Mouse (Mus musculus) liver, embryonic 14.5 days (tissue): Measurements from ENCODE around the gene Ncbp3. TPM values are rescaled to one million over a fixed set of nuclear protein-coding genes. Genes with fewer than 3 reads are reported as not detected.

Experiments used
- ATAC-seq: fragments of 200-750 bp; cut with Nextera tagmentation; 2 replicates; pipeline ENCODE4 v1.8.0; 2017; ENCODE audit warnings: moderate number of reproducible peaks, mild to moderate bottlenecking, moderate library complexity; ENCODE audit not compliant: insufficient read depth
- DNase-seq, 3 experiments: peaks; one replicate each; pipeline ENCODE4 v3.0.0-alpha.2; 2012 to 2013; ENCODE audit warnings: low read depth in 3 of 3, low spot score in 3 of 3
- H3K27ac ChIP-seq: fragments of 300-500 bp; sonication (generic); 2 replicates; pipeline ENCODE4 v1.5.1; 2014; ENCODE audit warnings: moderate library complexity, mild to moderate bottlenecking, control low read depth, inconsistent platforms
- H3K27me3 ChIP-seq: fragments of 300-500 bp; sonication (generic); 2 replicates; pipeline ENCODE4 v1.6.1; 2014; ENCODE audit warnings: mild to moderate bottlenecking, low read length, moderate library complexity; ENCODE audit not compliant: control insufficient read depth, insufficient read depth
- H3K36me3 ChIP-seq: fragments of 300-500 bp; sonication (generic); replicated peaks from 2 replicates; pipeline ENCODE4 v1.6.1; 2014; ENCODE audit warnings: low read depth; ENCODE audit not compliant: control insufficient read depth, insufficient read depth
- H3K4me1 ChIP-seq, 2 experiments: fragments of 200-500 bp in 1 of 2; fragments of 300-500 bp in 1 of 2; sonication (generic) in 1 of 2; replicated peaks; 2 replicates each; pipeline ENCODE4 v1.6.1; 2012 to 2014; ENCODE audit warnings: antibody characterized with exemption in 1 of 2, inconsistent platforms in 1 of 2, low read length in 1 of 2; ENCODE audit not compliant: control insufficient read depth in 2 of 2, insufficient read depth in 2 of 2
- H3K4me2 ChIP-seq: fragments of 300-500 bp; sonication (generic); 2 replicates; pipeline ENCODE4 v1.6.1; 2014; ENCODE audit warnings: low read depth, mild to moderate bottlenecking, control low read depth, moderate library complexity
- H3K4me3 ChIP-seq, 2 experiments: fragments of 200-500 bp in 1 of 2; fragments of 300-500 bp in 1 of 2; sonication (generic) in 1 of 2; 2 replicates each; pipeline ENCODE4 v1.5.1; 2012 to 2014; ENCODE audit warnings: low read depth in 2 of 2, low read length in 2 of 2, mild to moderate bottlenecking in 2 of 2, control low read depth in 1 of 2, inconsistent platforms in 1 of 2, moderate library complexity in 1 of 2; ENCODE audit not compliant: insufficient read depth in 1 of 2
- H3K9ac ChIP-seq: fragments of 300-500 bp; sonication (generic); replicated peaks from 2 replicates; pipeline ENCODE4 v1.6.1; 2014; ENCODE audit warnings: mild to moderate bottlenecking, control low read depth, moderate library complexity
- H3K9me3 ChIP-seq: fragments of 300-500 bp; sonication (generic); 2 replicates; pipeline ENCODE4 v1.6.1; 2016; ENCODE audit warnings: low read length, mixed read lengths; ENCODE audit not compliant: control insufficient read depth
- CTCF ChIP-seq: IDR thresholded peaks from 2 replicates; pipeline ENCODE4 v1.5.1; 2016; ENCODE audit warnings: antibody characterized with exemption, low read depth, control low read depth
- EP300 ChIP-seq: IDR thresholded peaks from 2 replicates; pipeline ENCODE4 v1.6.1; 2016; ENCODE audit warnings: antibody characterized with exemption, low read depth
- WGBS: fragments of 180-500 bp; shearing (Covaris S2); extraction: QIAGEN DNeasy Blood & Tissue Kit; methylation state at CpG from one replicate; pipeline ENCODE4 v1.1.7; 2014; ENCODE audit not compliant: insufficient replicate concordance; 5-methylcytosine and 5-hydroxymethylcytosine counted together
- polyA plus RNA-seq, 2 experiments: library from polyadenylated mRNA; depleted of rRNA in 1 of 2; stranded (reverse) in 1 of 2; unstranded in 1 of 2; fragments of >200 nt; fragmentation: Nextera tagmentation in 1 of 2; extraction: Ambion mirVana in 1 of 2; gene quantifications; 2 replicates each; pipeline versions ENCODE4 v1.2.1 to v1.2.3; 2012 to 2014

Ncbp3 gene
- polyA plus RNA-seq, 2 experiments = 2.4 to 3.1 TPM

GRCm38 (mm10) chr11:73131020-73131419, 83.4 kb downstream of the Ncbp3 start:
- DNase-seq (no peak), ATAC-seq (no peak)
- 46% methylated on average over 7 of the region's 7 CpGs for WGBS
- peaks cover 13 to 18% of the 10 kb centered on the region in 2 experiments for H3K4me1 ChIP-seq
- H3K36me3 ChIP-seq = peaks cover 20% of the 10 kb centered on the region
- no peak for TF ChIP-seq EP300
- TF ChIP-seq CTCF = peak; percentile 62
- no peak overlapping the region for H3K4me3 ChIP-seq
- no peak overlapping the region for H3K4me2 ChIP-seq
- H3K27me3 ChIP-seq = no peaks in the 10 kb centered on the region
- H3K9me3 ChIP-seq = no peaks in the 10 kb centered on the region
- no peak overlapping the region for H3K9ac ChIP-seq
- no peak overlapping the region for H3K27ac ChIP-seq

DNA sequence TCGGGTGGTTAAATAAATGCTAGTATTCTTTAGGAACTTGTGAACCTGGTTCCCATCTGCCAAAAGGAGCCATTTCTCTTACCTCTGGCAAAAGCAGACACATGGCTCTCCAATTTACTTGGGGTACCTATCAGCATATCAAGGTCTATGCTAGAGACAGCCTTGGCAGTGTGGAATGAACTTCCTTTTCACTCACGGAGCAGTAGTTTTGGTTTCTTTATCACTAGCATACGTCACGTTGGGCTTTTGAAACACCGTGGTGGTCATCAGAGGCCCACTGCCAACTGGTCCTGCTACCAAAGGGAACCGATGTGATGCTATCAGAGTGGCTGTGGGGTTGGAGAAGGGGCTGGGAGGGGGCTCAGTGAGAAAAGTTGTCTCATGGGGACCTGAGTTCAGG, 85.4 kb downstream of the Ncbp3 start:
- no peak for DNase-seq
- Histone ChIP-seq H3K4me2 (no peak overlapping the region), H3K27me3 (no peaks in the 10 kb centered on the region), H3K9ac (no peak overlapping the region), H3K9me3 (no peaks in the 10 kb centered on the region), H3K27ac (no peak overlapping the region), H3K4me3 (no peak overlapping the region), H3K4me1 (peaks cover 21 to 27% of the 10 kb centered on the region in 2 experiments), H3K36me3 (peaks cover 24% of the 10 kb centered on the region)
- TF ChIP-seq CTCF = no peak
- no peak for TF ChIP-seq EP300
- no peak for ATAC-seq
- WGBS = 45% methylated on average over 6 of the region's 6 CpGs

- no peaks in the 10 kb centered on the region for H3K27me3 ChIP-seq
- 84% methylated on average over 5 of the region's 5 CpGs for WGBS
- peaks cover 21 to 30% of the 10 kb centered on the region in 2 experiments for H3K4me1 ChIP-seq
- TF ChIP-seq EP300 (no peak), CTCF (no peak)
- H3K4me2 ChIP-seq = peak overlapping the region; percentile 87
- no peak for DNase-seq
- H3K36me3 ChIP-seq = peaks cover 24% of the 10 kb centered on the region
- H3K4me3 ChIP-seq = peak overlapping the region in 1 of 2 experiments; percentile 25; a peak in 2 of 4 replicates
- H3K27ac ChIP-seq = no peak overlapping the region
- H3K9ac ChIP-seq = peak overlapping the region; percentile 51; the same call in 1 of the 2 replicates
- no peak for ATAC-seq
- no peaks in the 10 kb centered on the region for H3K9me3 ChIP-seq
Measured at GRCm38 (mm10) chr11:73134222-73134621, 86.6 kb downstream of the Ncbp3 start.

DNA sequence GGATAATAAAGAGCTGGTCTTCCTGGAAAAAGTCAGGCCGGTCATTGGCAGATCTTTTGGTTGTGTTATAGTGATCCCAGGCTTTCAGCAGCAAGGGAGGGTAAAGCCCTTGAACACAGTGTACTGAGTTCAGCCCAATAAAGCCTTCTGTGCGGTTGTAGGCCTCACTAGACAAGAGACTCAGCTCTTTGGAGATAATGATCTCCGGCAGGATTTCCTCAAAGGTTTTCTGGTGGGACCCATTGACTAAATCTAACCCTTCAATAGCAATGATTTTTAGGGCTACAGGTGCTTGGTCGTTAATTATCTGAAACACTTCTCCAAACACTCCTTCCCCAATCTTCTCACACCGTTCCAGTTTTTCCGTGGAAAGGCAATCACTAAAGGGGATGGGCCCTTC, 89.0 kb downstream of the Ncbp3 start:
- H3K27ac ChIP-seq = no peak overlapping the region
- peak in 1 of 3 experiments; percentile 22 for DNase-seq

DNA sequence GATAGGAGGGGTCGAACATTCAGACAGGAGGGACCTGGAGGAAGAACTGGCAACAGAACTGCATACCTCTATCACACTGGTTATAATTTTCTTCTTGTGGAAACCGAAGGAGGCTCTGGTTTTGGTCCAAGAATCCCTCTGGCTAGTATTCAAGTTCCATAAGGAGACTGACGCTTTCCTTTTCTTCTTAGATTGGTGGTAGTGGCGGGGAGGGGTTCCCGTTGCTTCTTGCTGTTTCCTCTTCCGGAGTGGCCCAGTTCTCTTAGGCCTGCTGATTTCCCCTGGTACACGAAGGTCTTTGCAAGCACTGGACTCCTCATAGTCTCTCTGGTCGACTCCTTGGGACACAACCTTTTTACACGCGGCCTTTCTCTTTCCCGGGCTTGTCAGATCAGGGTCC, 89.5 kb downstream of the Ncbp3 start:
- ATAC-seq (no peak), DNase-seq (no peak)
- Histone ChIP-seq H3K4me3 (peak overlapping the region; percentile 82 to 97), H3K27ac (no peak overlapping the region), H3K36me3 (peaks cover 20% of the 10 kb centered on the region), H3K27me3 (no peaks in the 10 kb centered on the region), H3K4me1 (peaks cover 21 to 30% of the 10 kb centered on the region in 2 experiments), H3K9me3 (no peaks in the 10 kb centered on the region), H3K4me2 (peak overlapping the region; percentile 87), H3K9ac (peak overlapping the region; percentile 90)
- WGBS = 7% methylated on average over 11 of the region's 11 CpGs
- no peak for TF ChIP-seq EP300
- no peak for TF ChIP-seq CTCF

More for the DNA sequence above, 89.0 kb downstream of the Ncbp3 start:
- WGBS = 25% methylated on average over 6 of the region's 6 CpGs
- peak overlapping the region; percentile 90 for H3K9ac ChIP-seq
- peaks cover 21% of the 10 kb centered on the region for H3K36me3 ChIP-seq
- no peaks in the 10 kb centered on the region for H3K9me3 ChIP-seq
- ATAC-seq = no peak
- no peaks in the 10 kb centered on the region for H3K27me3 ChIP-seq
- peak overlapping the region; percentile 87 for H3K4me2 ChIP-seq
- peaks cover 21 to 30% of the 10 kb centered on the region in 2 experiments for H3K4me1 ChIP-seq
- peak overlapping the region; percentile 82 to 97 for H3K4me3 ChIP-seq
- TF ChIP-seq EP300 (no peak), CTCF (no peak)
